ENCODE assay signal across 8 mouse cellular contexts in the genomic region with DNA sequence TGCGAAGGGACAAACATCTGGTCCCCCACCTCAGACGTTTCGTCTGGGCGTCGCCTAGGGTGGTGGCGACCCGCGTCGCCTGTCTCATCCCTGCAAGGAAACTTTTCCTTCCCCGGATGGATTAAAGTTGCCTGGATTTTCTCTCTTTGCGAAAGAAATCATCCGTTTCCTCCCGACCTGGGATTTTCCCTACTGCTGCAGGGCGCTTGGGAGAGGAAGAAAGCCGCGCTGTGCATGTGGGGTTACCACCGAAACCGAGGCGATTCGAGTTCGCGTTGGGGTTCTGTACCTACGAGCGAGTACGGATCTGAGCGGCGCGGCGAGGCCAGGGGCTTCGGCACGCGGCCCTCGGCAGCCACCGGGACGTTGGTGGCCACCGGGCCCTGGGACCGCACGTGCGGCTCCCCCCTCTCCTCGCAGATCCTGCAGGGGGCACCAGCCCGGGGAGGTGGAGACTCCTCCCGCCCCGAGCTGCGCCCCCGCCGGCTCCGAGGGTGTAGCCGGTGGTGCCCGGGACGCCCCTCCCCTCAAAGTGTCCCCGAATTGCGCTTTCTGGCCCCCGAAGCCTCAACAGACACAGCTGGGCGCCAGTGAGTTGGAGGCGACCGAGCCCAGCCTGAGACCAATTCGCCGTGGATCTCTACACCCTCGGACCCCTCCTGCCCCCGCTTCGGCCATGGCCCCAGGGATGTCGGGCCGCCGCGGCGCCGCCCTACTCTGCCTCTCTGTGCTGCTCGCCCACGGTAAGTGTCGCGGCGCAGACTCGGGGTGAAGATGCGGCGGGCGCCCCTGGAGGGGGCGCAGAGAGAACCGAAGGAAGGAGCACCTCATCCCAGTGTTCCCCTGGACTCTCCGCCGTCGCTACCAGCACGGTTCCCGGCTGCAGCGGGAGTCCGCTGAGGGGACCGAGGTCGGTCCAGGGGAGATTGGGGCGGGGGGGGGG. TPM values are rescaled to one million over a fixed set of nuclear protein-coding genes. Genes with fewer than 3 reads are reported as not detected.
DNase-seq lines count a peak whose midpoint lies in the region; ATAC-seq and TF ChIP-seq lines count a peak whose summit lies in the region.

A gene (plus strand): TSS at position 530 of the 943 bp plus-strand sequence.

- ATAC-seq in lung, embryonic 14.5 days (ENCODE audit: insufficient read depth) = peak; percentile 39; the same call in 1 of the 2 replicates
- peak; percentile 52 for ATAC-seq in forebrain, embryonic 15.5 days (replicated peaks)
- no peak for ATAC-seq in granulocyte monocyte progenitor cell, adult 5-6 weeks (replicated peaks; ENCODE audit: poor library complexity, severe bottlenecking)

- no peaks in the 10 kb centered on the region for H3K4me1 ChIP-seq in lung, embryonic 14.5 days (ENCODE audit: insufficient read depth)
- H3K4me1 ChIP-seq in forebrain, embryonic 15.5 days = peaks cover 35% of the 10 kb centered on the region

- no peak for TF ChIP-seq CTCF in lung, embryonic 14.5 days (IDR thresholded peaks at IDR 0.05; ENCODE audit: low read depth)

- under 1% methylated on average over 88 of the region's 88 CpGs for WGBS in lung, embryonic 14.5 days
- under 1% methylated on average over 88 of the region's 88 CpGs for WGBS in forebrain, embryonic 15.5 days

- peak within 1 kb of the TSS; percentile 50 for H3K4me3 ChIP-seq in lung, embryonic 14.5 days (ENCODE audit: low read depth, low read length)
- H3K4me3 ChIP-seq in forebrain, embryonic 15.5 days = peak within 1 kb of the TSS; percentile 74

- peak; percentile 34 for DNase-seq in lung, embryonic 14.5 days
- DNase-seq in lung, adult 18-20 months = no peak
- DNase-seq in cerebellum, postnatal 10 days = peak; percentile 73 to 78
- DNase-seq in left cerebral cortex, adult 8-10 months (ENCODE audit: low spot score in 2 of 2) = peak in 1 of 2 experiments; percentile 9
- DNase-seq in neural tube, embryonic 10.5 days (ENCODE audit: extremely low spot score, low spot score) = peak; percentile 78
- DNase-seq in gastrocnemius, adult 18-20 months (ENCODE audit: low spot score) = no peak

- H3K4me2 ChIP-seq in lung, embryonic 14.5 days = peak within 1 kb of the TSS; percentile 89
- H3K4me2 ChIP-seq in forebrain, embryonic 15.5 days (replicated peaks) = peak within 1 kb of the TSS; percentile 100

- H3K9me3 ChIP-seq in lung, embryonic 14.5 days (ENCODE audit: low read depth, low read length) = no peaks in the 10 kb centered on the region
- H3K9me3 ChIP-seq in forebrain, embryonic 15.5 days = no peaks in the 10 kb centered on the region

- H3K27me3 ChIP-seq in lung, embryonic 14.5 days (ENCODE audit: insufficient read depth, low read length) = peaks cover 75% of the 10 kb centered on the region
- peaks cover 38% of the 10 kb centered on the region for H3K27me3 ChIP-seq in forebrain, embryonic 15.5 days

- peak within 1 kb of the TSS; percentile 36 for H3K9ac ChIP-seq in lung, embryonic 14.5 days
- peak within 1 kb of the TSS; percentile 59 for H3K9ac ChIP-seq in forebrain, embryonic 15.5 days (replicated peaks)

- H3K27ac ChIP-seq in lung, embryonic 14.5 days (ENCODE audit: low read depth) = no peak within 1 kb of the TSS
- H3K27ac ChIP-seq in forebrain, embryonic 15.5 days (replicated peaks) = peak within 1 kb of the TSS; percentile 11; the same call in 1 of the 2 replicates

- no peaks in the 10 kb centered on the region for H3K36me3 ChIP-seq in lung, embryonic 14.5 days (ENCODE audit: insufficient read depth)
- H3K36me3 ChIP-seq in forebrain, embryonic 15.5 days = no peaks in the 10 kb centered on the region

RNA-seq across cellular contexts. Expression of the gene that starts here (rescaled TPM):
- polyA plus RNA-seq in lung, embryonic 14.5 days (2014; fragmentation: Nextera tagmentation; extraction: Ambion mirVana) = 0.33 and 0.38 TPM in 2 replicates
- 0.69 and 1.0 TPM in 2 replicates for polyA plus RNA-seq in forebrain, embryonic 15.5 days (2015; fragmentation: Nextera tagmentation; extraction: Ambion mirVana)
- total RNA-seq in left cerebral cortex, adult 8-10 months (2022) = 10 to 100 TPM; 16.2 to 17.7 (median 17.1) TPM
- total RNA-seq in granulocyte monocyte progenitor cell, adult 5-6 weeks (2014; fragmentation: Nextera tagmentation) = not detected in 2 replicates
- total RNA-seq in granulocyte monocyte progenitor cell, adult 5-6 weeks (2017) = not detected in 2 replicates
- total RNA-seq in gastrocnemius, adult 18-20 months (2021) = not detected

Comparison
In these comparisons a context has a peak if more than half of its experiments do, and no peak if none do; other contexts are left out.
1. RNA of the gene that starts here (total RNA-seq): 16.2 to 17.7 TPM in left cerebral cortex, adult 8-10 months; not detected in gastrocnemius, adult 18-20 months and not detected in granulocyte monocyte progenitor cell, adult 5-6 weeks; every median in the first group is over 10 times any median in the second.
2. Peak in DNase-seq, ATAC-seq, H3K4me3 ChIP-seq, H3K9ac ChIP-seq and H3K4me2 ChIP-seq in lung, embryonic 14.5 days; RNA of the gene not detected or under 1 TPM.
3. DNase-seq: peak in cerebellum, postnatal 10 days (2 of 2) and neural tube, embryonic 10.5 days (single experiment); none in lung, adult 18-20 months (0 of 2) and gastrocnemius, adult 18-20 months (single experiment).